Mouse (Mus musculus): Measurements from ENCODE around the gene Map1lc3a.

Map1lc3a gene

GRCm38 (mm10) chr2:155287456-155288250 lies 11.6 kb downstream of the Map1lc3a start:
- no peak for DNase-seq

GRCm38 (mm10) chr2:155290066-155290465 lies 14.0 kb downstream of the Map1lc3a start:
- no peak for DNase-seq

GRCm38 (mm10) chr2:155293382-155293781 lies 17.3 kb downstream of the Map1lc3a start:
- DNase-seq, result no peak

GRCm38 (mm10) chr2:155293946-155294345 lies 17.8 kb downstream of the Map1lc3a start:
- DNase-seq, result no peak

GRCm38 (mm10) chr2:155295453-155295852 lies 19.4 kb downstream of the Map1lc3a start:
- no peak for DNase-seq

- DNase-seq, result no peak
Measured at GRCm38 (mm10) chr2:155299563-155299962, 23.5 kb downstream of the Map1lc3a start.

GRCm38 (mm10) chr2:155308936-155309592 lies 33.0 kb downstream of the Map1lc3a start:
- DNase-seq, result no peak

- DNase-seq, result no peak
Measured at GRCm38 (mm10) chr2:155313671-155314070, 37.6 kb downstream of the Map1lc3a start.

GRCm38 (mm10) chr2:155318618-155319017 lies 42.5 kb downstream of the Map1lc3a start:
- no peak for DNase-seq

GRCm38 (mm10) chr2:155320596-155320995 lies 44.5 kb downstream of the Map1lc3a start:
- no peak for DNase-seq

- DNase-seq, result no peak
Measured at GRCm38 (mm10) chr2:155326001-155326400, 49.9 kb downstream of the Map1lc3a start.

All from right cerebral cortex, postnatal 4 days (tissue).